Mouse (Mus musculus): ENCODE results near the gene Adar. TPM values are rescaled to one million over a fixed set of nuclear protein-coding genes. Genes with fewer than 3 reads are reported as not detected.

Gene Adar
- polyA plus RNA-seq, 1 experiment from 2014 or later = 7.5 TPM

GRCm38 (mm10) chr3:89688694-89689581 lies 25.9 kb upstream of the Adar start:
- no peak overlapping the region for H3K4me3 ChIP-seq (ENCODE audit: low read depth, low read length)
- H3K27me3 ChIP-seq (replicated peaks; ENCODE audit: insufficient read depth, low read length) = 0 out of 2 replicates have a peak, but pooled peaks cover 4% of the 10 kb centered on the region
- no peaks in the 10 kb centered on the region for H3K36me3 ChIP-seq (ENCODE audit: insufficient read depth, low read length)
- ATAC-seq (peak; percentile 80), DNase-seq (ENCODE audit: low spot score) (peak; percentile 89)
- TF ChIP-seq CTCF (IDR thresholded peaks at IDR 0.05) (peak; percentile 99), EP300 (IDR thresholded peaks at IDR 0.05) (no peak)
- no peak overlapping the region for H3K27ac ChIP-seq (ENCODE audit: low read length)
- WGBS = 4% methylated on average over 25 of the region's 25 CpGs
- no peak overlapping the region for H3K9ac ChIP-seq (replicated peaks; ENCODE audit: low read depth)
- no peaks in the 10 kb centered on the region for H3K4me1 ChIP-seq (ENCODE audit: insufficient read depth, low read depth, low read length)
- no peaks in the 10 kb centered on the region for H3K9me3 ChIP-seq (ENCODE audit: low read length)
- H3K4me2 ChIP-seq (replicated peaks; ENCODE audit: low read depth, low read length) = peak overlapping the region; percentile 42

DNA sequence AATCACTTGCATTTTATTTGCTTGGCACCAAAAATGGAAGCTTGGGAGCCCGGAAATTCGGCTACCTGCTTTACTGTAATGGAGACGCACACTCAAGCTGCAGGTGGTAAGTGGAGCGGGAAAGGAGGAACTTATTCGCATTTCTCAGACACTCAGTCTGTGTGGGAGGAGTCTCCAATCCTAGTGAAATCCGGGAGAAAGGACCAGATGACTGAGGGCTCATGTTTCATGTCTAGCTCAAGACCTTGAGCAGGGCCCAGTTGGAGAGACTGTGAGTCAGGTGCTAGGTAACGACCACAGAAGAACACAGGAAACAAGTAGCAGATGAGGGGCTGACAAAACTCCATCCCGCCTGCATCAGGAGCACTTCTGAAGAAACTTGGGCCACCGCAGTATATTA lies 23.0 kb upstream of the Adar start:
- no peak overlapping the region for H3K9ac ChIP-seq (replicated peaks; ENCODE audit: low read depth)
- no peak for DNase-seq (ENCODE audit: low spot score)
- WGBS = 51% methylated on average over 9 of the region's 9 CpGs
- ATAC-seq = no peak
- TF ChIP-seq EP300 (IDR thresholded peaks at IDR 0.05) = no peak
- no peak for TF ChIP-seq CTCF (IDR thresholded peaks at IDR 0.05)
- no peak overlapping the region for H3K4me3 ChIP-seq (ENCODE audit: low read depth, low read length)
- H3K9me3 ChIP-seq (ENCODE audit: low read length) = no peaks in the 10 kb centered on the region
- no peaks in the 10 kb centered on the region for H3K36me3 ChIP-seq (ENCODE audit: insufficient read depth, low read length)
- no peak overlapping the region for H3K27ac ChIP-seq (ENCODE audit: low read length)
- H3K27me3 ChIP-seq (replicated peaks; ENCODE audit: insufficient read depth, low read length) = 0 out of 2 replicates have a peak, but pooled peaks cover 4% of the 10 kb centered on the region
- H3K4me2 ChIP-seq (replicated peaks; ENCODE audit: low read depth, low read length) = no peak overlapping the region
- H3K4me1 ChIP-seq (ENCODE audit: insufficient read depth, low read depth, low read length) = no peaks in the 10 kb centered on the region

DNA sequence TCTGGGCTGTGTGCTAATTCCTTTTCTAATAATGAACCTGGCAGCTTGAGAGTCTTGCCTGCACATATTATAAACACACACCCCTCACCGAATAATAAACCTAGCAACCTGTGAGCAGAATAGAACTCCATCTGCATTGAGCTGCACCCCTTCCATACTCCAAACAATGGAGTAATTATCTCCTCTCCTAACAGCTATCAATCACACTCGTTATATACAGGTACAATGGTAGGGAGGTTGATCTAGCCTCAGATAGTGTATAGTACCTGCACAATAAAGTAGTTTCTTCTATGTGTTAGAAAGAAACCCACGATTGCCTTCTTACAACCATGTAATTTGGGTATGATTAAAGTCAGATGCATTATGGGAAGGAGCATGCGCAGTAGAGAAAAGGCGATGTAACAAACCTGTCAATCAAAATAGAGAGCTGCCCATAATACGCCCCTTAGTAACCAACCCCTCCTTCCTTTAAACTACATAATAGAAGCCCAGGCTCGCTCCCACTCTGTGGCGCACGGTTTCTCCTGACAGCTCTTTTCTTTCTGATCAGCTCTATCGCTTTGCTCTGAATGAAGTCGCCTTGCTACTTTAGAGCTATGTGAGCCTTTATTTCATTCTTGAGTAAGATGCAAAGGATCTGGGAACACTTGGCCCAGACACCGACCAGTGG lies 18.5 kb upstream of the Adar start:
- no peak for ATAC-seq
- WGBS = 84% methylated on average over 12 of the region's 12 CpGs
- TF ChIP-seq EP300 (IDR thresholded peaks at IDR 0.05) = no peak
- TF ChIP-seq CTCF (IDR thresholded peaks at IDR 0.05) = no peak

GRCm38 (mm10) chr3:89698958-89699357 lies 15.9 kb upstream of the Adar start:
- TF ChIP-seq EP300 (IDR thresholded peaks at IDR 0.05) (no peak), CTCF (IDR thresholded peaks at IDR 0.05) (no peak)
- DNase-seq (ENCODE audit: low spot score) (no peak), ATAC-seq (no peak)
- Histone ChIP-seq H3K4me3 (ENCODE audit: low read depth, low read length) (no peak overlapping the region), H3K4me2 (replicated peaks; ENCODE audit: low read depth, low read length) (no peak overlapping the region), H3K9me3 (ENCODE audit: low read length) (no peaks in the 10 kb centered on the region), H3K27me3 (replicated peaks; ENCODE audit: insufficient read depth, low read length) (no peaks in the 10 kb centered on the region), H3K36me3 (ENCODE audit: insufficient read depth, low read length) (no peaks in the 10 kb centered on the region), H3K4me1 (ENCODE audit: insufficient read depth, low read depth, low read length) (no peaks in the 10 kb centered on the region), H3K9ac (replicated peaks; ENCODE audit: low read depth) (no peak overlapping the region), H3K27ac (ENCODE audit: low read length) (no peak overlapping the region)
- WGBS = 91% methylated on average over 1 of the region's 1 CpGs

More for the DNA sequence above, 18.5 kb upstream of the Adar start:
- Histone ChIP-seq H3K27me3 (replicated peaks; ENCODE audit: insufficient read depth, low read length) (no peaks in the 10 kb centered on the region), H3K4me3 (ENCODE audit: low read depth, low read length) (no peak overlapping the region), H3K4me2 (replicated peaks; ENCODE audit: low read depth, low read length) (no peak overlapping the region), H3K27ac (ENCODE audit: low read length) (no peak overlapping the region), H3K9me3 (ENCODE audit: low read length) (no peaks in the 10 kb centered on the region), H3K36me3 (ENCODE audit: insufficient read depth, low read length) (no peaks in the 10 kb centered on the region), H3K4me1 (ENCODE audit: insufficient read depth, low read depth, low read length) (no peaks in the 10 kb centered on the region), H3K9ac (replicated peaks; ENCODE audit: low read depth) (no peak overlapping the region)
- DNase-seq (ENCODE audit: low spot score) = no peak

DNA sequence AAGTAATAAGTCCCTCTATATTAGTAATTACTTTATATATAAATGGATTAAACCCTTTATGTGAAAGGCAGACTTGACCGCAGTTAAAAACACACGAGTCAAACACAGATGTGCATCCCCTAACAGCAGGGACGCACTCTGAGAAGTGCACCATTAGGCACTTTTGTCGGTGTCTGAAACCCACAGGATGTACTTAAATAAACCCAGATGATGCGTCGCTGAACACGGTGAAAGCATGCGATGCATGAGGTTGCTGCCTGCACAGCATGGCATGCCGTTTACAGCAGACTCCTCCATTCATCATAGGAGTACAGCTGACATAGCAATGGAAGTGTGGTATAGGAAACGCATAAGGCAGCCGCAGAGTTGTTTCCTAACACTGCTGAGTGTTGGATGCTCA lies 14.4 kb upstream of the Adar start:
- Histone ChIP-seq H3K4me1 (ENCODE audit: insufficient read depth, low read depth, low read length) (no peaks in the 10 kb centered on the region), H3K4me2 (replicated peaks; ENCODE audit: low read depth, low read length) (no peak overlapping the region), H3K9me3 (ENCODE audit: low read length) (no peaks in the 10 kb centered on the region), H3K9ac (replicated peaks; ENCODE audit: low read depth) (no peak overlapping the region), H3K36me3 (ENCODE audit: insufficient read depth, low read length) (no peaks in the 10 kb centered on the region), H3K27ac (ENCODE audit: low read length) (no peak overlapping the region), H3K27me3 (replicated peaks; ENCODE audit: insufficient read depth, low read length) (no peaks in the 10 kb centered on the region), H3K4me3 (ENCODE audit: low read depth, low read length) (no peak overlapping the region)
- TF ChIP-seq CTCF (IDR thresholded peaks at IDR 0.05) (no peak), EP300 (IDR thresholded peaks at IDR 0.05) (no peak)
- WGBS = 60% methylated on average over 11 of the region's 11 CpGs
- ATAC-seq (no peak), DNase-seq (ENCODE audit: low spot score) (no peak)

GRCm38 (mm10) chr3:89703596-89703995 lies 11.2 kb upstream of the Adar start:
- DNase-seq (ENCODE audit: low spot score) = no peak
- H3K27ac ChIP-seq (ENCODE audit: low read length) = no peak overlapping the region
- 44% methylated on average over 3 of the region's 3 CpGs for WGBS
- TF ChIP-seq CTCF (IDR thresholded peaks at IDR 0.05) (no peak), EP300 (IDR thresholded peaks at IDR 0.05) (no peak)
- no peak overlapping the region for H3K4me3 ChIP-seq (ENCODE audit: low read depth, low read length)
- no peak for ATAC-seq
- H3K36me3 ChIP-seq (ENCODE audit: insufficient read depth, low read length) = no peaks in the 10 kb centered on the region
- no peak overlapping the region for H3K4me2 ChIP-seq (replicated peaks; ENCODE audit: low read depth, low read length)
- H3K4me1 ChIP-seq (ENCODE audit: insufficient read depth, low read depth, low read length) = no peaks in the 10 kb centered on the region
- no peaks in the 10 kb centered on the region for H3K27me3 ChIP-seq (replicated peaks; ENCODE audit: insufficient read depth, low read length)
- no peak overlapping the region for H3K9ac ChIP-seq (replicated peaks; ENCODE audit: low read depth)
- H3K9me3 ChIP-seq (ENCODE audit: low read length) = no peaks in the 10 kb centered on the region

All from lung, postnatal 0 days (tissue).